Mouse (Mus musculus): ENCODE data around the gene Ift80. TPM values are rescaled to one million over a fixed set of nuclear protein-coding genes. Genes with fewer than 3 reads are reported as not detected.

Gene Ift80
- polyA plus RNA-seq (2012; rRNA removed), result 17.0 and 21.4 TPM in 2 replicates

DNA sequence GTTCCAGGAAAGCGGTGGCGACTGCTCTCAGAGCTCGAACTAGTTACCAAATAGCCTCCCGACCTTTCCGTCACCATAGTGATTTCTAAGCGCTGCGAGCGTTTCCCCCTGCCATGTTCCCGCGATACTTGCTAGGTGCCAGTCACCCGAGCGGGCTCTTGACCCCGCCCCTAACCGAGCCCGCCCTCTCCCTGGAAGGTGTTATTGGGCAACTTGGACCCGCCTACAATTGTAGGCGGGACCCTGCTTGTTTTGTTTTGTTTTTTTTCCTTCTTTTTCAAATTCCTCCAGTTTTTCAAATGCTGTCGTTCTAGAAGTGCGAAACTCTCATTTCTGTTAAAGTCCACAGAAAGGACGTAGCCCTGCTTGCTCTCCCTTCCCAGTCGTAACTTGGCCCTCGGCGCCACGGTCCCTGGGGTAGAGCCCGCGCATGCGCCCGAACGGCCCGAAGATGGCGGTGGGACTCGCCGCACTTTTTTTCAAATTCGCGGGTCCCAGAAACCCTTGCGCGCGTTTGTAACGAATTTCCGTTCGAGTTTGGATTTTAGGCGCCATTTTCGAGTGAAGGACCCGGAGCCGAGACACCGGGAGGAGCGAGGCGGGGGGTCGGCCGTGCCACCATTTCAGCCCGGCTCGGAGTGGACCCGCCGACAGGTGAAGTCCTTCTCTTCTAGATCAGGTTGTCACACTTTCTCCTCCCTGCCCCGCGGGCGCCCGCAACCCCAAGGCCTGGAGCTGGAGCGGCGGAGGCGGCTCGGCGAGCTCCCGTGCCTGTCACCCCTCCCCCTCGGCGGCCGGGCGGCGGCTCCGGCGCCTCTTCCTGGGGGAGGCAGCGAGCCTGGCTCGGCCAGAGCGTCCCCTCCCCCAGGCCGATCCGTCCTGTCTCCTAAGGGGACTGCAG lies at the start of gene Ift80, which contains the start of gene Smc4:
Ift80 (minus strand) TSS at position 134 of the 901 bp plus-strand sequence.
Smc4 (plus strand) TSS at position 302 of the 901 bp plus-strand sequence.
- Histone ChIP-seq H3K4me3 (ENCODE audit: insufficient read depth, low read length) (peak within 1 kb of the TSS; percentile 55), H3K27ac (ENCODE audit: insufficient read depth, low read length) (peak within 1 kb of the TSS; percentile 68; the same call in 1 of the 2 replicates), H3K4me1 (ENCODE audit: control insufficient read depth, insufficient read depth, low read length) (no peaks in the 10 kb centered on the region; the same call in 1 of the 2 replicates)
- TF ChIP-seq POLR2A (IDR thresholded peaks at IDR 0.05; ENCODE audit: extremely low read depth, insufficient read depth, low read length) (peak; percentile 56), CTCF (IDR thresholded peaks at IDR 0.05; ENCODE audit: extremely low read depth, insufficient read depth, low read length) (no peak)

DNA sequence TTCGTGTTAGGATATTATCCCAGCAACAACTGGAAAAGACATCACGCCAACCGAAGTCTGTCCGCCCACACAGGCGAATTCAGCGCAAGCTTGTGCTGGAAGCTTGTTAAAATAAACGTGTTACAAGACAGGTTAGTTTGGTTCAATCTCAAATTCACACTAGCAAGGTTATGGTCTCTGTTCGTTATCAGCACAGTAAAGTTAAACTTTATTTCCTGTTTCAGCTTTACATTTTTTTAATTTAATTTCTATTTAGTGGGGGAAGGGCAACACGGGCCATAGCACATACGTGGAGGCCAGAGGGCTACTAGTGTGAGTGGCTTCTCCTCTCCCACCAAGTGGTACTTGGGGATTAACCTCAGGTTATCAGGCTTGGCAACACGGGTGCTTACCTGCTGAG lies 47.5 kb upstream of the Ift80 start:
- TF ChIP-seq POLR2A (IDR thresholded peaks at IDR 0.05; ENCODE audit: extremely low read depth, insufficient read depth, low read length) (no peak), CTCF (IDR thresholded peaks at IDR 0.05; ENCODE audit: extremely low read depth, insufficient read depth, low read length) (no peak)
- Histone ChIP-seq H3K4me3 (ENCODE audit: insufficient read depth, low read length) (no peak overlapping the region), H3K4me1 (ENCODE audit: control insufficient read depth, insufficient read depth, low read length) (no peaks in the 10 kb centered on the region), H3K27ac (ENCODE audit: insufficient read depth, low read length) (no peak overlapping the region)

DNA sequence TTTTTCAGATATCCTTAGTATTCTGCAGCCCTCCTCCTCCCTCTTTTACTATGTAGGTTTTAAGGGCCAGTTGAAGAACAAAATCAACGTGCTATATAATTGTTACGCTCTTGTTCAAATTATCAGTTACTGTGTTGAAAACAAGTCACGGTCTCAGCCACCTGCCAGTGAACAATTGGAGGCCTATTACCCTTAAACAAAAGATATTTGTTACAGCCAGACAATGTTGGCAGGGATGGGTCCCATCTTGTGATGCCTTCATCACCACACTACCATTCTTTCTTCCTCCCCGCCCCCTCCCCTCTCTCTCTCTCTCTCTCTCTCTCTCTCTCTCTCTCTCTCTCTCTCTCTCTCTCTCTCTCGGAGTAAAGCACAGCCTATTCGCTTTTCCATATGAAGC lies 44.6 kb upstream of the Ift80 start:
- H3K27ac ChIP-seq (ENCODE audit: insufficient read depth, low read length), result peak overlapping the region; percentile 82; the same call in 1 of the 2 replicates
- TF ChIP-seq POLR2A (IDR thresholded peaks at IDR 0.05; ENCODE audit: extremely low read depth, insufficient read depth, low read length) (no peak), CTCF (IDR thresholded peaks at IDR 0.05; ENCODE audit: extremely low read depth, insufficient read depth, low read length) (no peak)
- no peak overlapping the region for H3K4me3 ChIP-seq (ENCODE audit: insufficient read depth, low read length)
- no peaks in the 10 kb centered on the region for H3K4me1 ChIP-seq (ENCODE audit: control insufficient read depth, insufficient read depth, low read length)

DNA sequence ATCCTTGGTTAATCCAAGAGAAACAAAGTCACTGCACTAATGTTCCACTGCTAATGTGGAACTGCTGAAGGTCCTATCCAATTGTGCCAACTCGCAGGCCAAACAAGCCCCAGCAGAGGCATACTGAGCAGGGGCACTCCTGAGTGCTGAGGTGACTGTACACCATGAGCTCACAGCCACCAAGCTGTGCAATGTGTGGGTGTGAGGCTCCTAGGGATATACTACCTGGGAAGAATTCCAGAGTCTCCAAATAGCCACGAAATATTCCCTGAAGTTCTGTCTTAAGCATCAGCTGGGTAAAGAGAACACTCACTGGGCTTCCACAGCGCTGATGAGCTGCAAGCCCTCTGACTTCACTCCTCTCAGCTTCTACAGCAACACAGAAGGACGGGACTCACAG lies 43.3 kb upstream of the Ift80 start:
- no peaks in the 10 kb centered on the region for H3K4me1 ChIP-seq (ENCODE audit: control insufficient read depth, insufficient read depth, low read length)
- no peak overlapping the region for H3K4me3 ChIP-seq (ENCODE audit: insufficient read depth, low read length)
- TF ChIP-seq CTCF (IDR thresholded peaks at IDR 0.05; ENCODE audit: extremely low read depth, insufficient read depth, low read length), result no peak
- TF ChIP-seq POLR2A (IDR thresholded peaks at IDR 0.05; ENCODE audit: extremely low read depth, insufficient read depth, low read length), result no peak
- peak overlapping the region; percentile 87 for H3K27ac ChIP-seq (ENCODE audit: insufficient read depth, low read length)

DNA sequence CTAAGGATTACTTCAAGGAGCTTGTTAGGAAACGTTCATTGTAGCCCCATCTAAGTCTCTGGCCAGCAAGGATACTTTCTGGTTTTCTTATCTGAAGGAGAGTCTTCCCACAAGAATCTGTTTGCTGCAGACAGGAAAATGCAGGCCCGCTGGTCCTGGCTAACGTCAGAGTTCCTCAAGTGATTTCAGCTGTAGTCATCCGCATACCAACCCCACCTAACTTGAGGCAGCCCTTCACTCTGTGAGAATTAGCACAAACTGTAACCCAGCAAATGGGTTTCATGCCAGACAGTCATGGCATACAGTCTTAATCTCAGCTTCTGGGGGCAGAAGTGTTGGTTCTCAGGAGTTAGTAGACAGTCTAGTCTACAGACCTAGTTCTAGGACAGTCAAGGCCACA lies 42.1 kb upstream of the Ift80 start:
- no peaks in the 10 kb centered on the region for H3K4me1 ChIP-seq (ENCODE audit: control insufficient read depth, insufficient read depth, low read length)
- TF ChIP-seq POLR2A (IDR thresholded peaks at IDR 0.05; ENCODE audit: extremely low read depth, insufficient read depth, low read length) (no peak), CTCF (IDR thresholded peaks at IDR 0.05; ENCODE audit: extremely low read depth, insufficient read depth, low read length) (no peak)
- no peak overlapping the region for H3K4me3 ChIP-seq (ENCODE audit: insufficient read depth, low read length)
- H3K27ac ChIP-seq (ENCODE audit: insufficient read depth, low read length), result no peak overlapping the region

DNA sequence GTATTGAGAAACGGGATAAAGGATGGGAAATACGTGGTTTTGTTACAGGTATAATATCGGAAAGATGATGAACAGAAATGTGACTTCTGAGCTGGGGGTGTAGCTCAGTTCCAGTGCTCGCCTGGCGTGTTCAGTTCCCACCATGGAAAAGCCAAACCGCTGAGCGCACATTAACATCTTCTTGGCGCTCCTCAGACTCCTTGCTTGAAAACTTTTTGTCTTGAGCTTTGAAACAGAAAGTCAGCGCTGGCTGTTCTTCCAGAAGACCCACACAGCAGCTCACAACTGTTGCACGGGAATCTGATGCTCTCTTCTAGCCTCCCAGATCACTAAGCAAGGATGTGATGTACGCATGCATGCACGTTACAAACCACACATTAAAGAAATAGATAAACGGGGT lies 41.4 kb upstream of the Ift80 start:
- no peak overlapping the region for H3K27ac ChIP-seq (ENCODE audit: insufficient read depth, low read length)
- TF ChIP-seq CTCF (IDR thresholded peaks at IDR 0.05; ENCODE audit: extremely low read depth, insufficient read depth, low read length) (no peak), POLR2A (IDR thresholded peaks at IDR 0.05; ENCODE audit: extremely low read depth, insufficient read depth, low read length) (no peak)
- peak overlapping the region; percentile 59; the same call in 1 of the 2 replicates for H3K4me3 ChIP-seq (ENCODE audit: insufficient read depth, low read length)
- H3K4me1 ChIP-seq (ENCODE audit: control insufficient read depth, insufficient read depth, low read length), result no peaks in the 10 kb centered on the region

DNA sequence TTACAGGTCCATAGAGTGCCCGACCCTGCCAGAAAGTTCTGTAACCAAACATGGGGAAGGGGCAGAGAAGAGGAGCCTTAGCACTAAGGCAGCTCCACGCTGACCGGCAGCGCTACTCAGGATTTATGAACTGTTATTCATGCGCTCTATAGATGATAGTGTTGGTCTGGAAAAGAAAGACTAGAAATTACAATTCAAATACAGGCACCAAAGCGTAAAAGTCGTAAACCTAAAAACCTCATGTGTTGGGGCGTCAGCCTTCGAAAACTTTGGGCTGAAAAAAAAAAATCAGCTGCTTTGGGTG lies 41.0 kb upstream of the Ift80 start:
- Histone ChIP-seq H3K4me3 (ENCODE audit: insufficient read depth, low read length) (peak overlapping the region; percentile 59), H3K4me1 (ENCODE audit: control insufficient read depth, insufficient read depth, low read length) (no peaks in the 10 kb centered on the region), H3K27ac (ENCODE audit: insufficient read depth, low read length) (peak overlapping the region; percentile 70; the same call in 1 of the 2 replicates)
- no peak for TF ChIP-seq CTCF (IDR thresholded peaks at IDR 0.05; ENCODE audit: extremely low read depth, insufficient read depth, low read length)
- no peak for TF ChIP-seq POLR2A (IDR thresholded peaks at IDR 0.05; ENCODE audit: extremely low read depth, insufficient read depth, low read length)

DNA sequence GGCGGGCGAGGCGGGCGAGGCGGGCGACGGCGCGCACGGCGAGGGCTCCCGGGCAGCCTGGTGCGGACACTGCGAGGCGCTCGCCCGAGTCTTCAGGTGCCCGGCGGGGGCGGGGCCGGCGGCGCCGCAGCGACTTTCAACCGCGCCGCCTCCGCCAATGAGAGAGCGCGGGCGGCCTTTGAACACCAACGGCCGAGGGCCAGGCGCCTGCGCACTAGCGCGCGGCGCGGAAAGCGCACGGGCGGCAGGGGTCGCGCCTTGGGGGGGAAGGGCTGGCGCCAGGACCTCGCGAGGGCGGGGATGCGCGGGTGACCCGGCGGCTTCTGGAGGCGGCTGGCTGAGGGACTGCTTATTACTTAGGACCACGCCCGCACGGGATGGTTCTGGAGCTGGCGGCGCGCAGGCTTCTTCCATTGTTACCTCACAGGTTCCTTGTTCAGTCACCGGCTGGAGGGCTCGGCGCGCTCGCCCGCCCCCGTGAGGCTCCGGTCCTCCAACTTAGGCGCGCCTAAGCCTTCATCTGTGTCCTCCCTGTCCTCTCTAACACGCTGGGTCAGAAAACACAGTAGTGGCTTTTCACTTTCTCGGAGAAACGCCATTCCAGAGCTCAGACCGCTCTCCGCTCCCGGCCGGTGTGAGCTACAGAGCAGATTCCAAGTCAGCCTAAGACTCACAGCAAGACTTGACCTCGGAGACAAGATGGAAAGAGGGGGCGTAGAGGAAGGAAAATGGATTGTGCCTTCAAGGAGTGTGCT lies 40.5 kb upstream of the Ift80 start, which contains the start of gene Trim59:
Trim59 (minus strand) TSS at position 111 of the 755 bp plus-strand sequence.
- peak; percentile 55; the same call in 1 of the 2 replicates for TF ChIP-seq POLR2A (IDR thresholded peaks at IDR 0.05; ENCODE audit: extremely low read depth, insufficient read depth, low read length)
- TF ChIP-seq CTCF (IDR thresholded peaks at IDR 0.05; ENCODE audit: extremely low read depth, insufficient read depth, low read length), result no peak
- Histone ChIP-seq H3K27ac (ENCODE audit: insufficient read depth, low read length) (peak within 1 kb of the TSS; percentile 70), H3K4me1 (ENCODE audit: control insufficient read depth, insufficient read depth, low read length) (no peaks in the 10 kb centered on the region), H3K4me3 (ENCODE audit: insufficient read depth, low read length) (peak within 1 kb of the TSS; percentile 59)

DNA sequence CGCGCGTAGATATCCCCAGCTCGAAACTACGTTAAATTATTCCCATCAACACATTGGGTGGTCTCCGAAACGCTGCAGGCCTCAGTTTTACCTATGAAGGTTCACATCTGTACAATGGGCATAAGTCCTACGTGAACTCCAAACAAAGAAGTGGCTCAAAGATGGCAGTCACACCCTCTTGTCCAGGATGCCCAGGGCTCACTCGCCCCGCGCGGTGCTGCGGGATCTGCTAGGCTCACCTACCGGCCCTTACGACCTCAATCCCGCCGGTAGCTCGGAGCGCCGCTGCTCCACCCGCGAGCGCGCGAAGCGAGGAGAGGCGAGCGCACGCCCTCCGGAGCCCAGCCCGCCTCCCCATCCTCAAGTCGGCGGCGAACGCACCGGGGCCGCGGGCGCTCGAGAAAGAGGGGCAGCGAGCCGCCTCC lies 39.8 kb upstream of the Ift80 start:
- H3K4me3 ChIP-seq (ENCODE audit: insufficient read depth, low read length), result peak overlapping the region; percentile 59
- no peak overlapping the region; the same call in 1 of the 2 replicates for H3K27ac ChIP-seq (ENCODE audit: insufficient read depth, low read length)
- TF ChIP-seq POLR2A (IDR thresholded peaks at IDR 0.05; ENCODE audit: extremely low read depth, insufficient read depth, low read length) (no peak), CTCF (IDR thresholded peaks at IDR 0.05; ENCODE audit: extremely low read depth, insufficient read depth, low read length) (no peak)
- H3K4me1 ChIP-seq (ENCODE audit: control insufficient read depth, insufficient read depth, low read length), result no peaks in the 10 kb centered on the region
